Mouse (Mus musculus): ENCODE data around the gene Esx1. TPM values are rescaled to one million over a fixed set of nuclear protein-coding genes. Genes with fewer than 3 reads are reported as not detected.

Gene Esx1
- not detected in 2 replicates for polyA plus RNA-seq (2011; ENCODE audit: insufficient read length, low read depth, missing spikeins)

- H3K4me3 ChIP-seq (ENCODE audit: insufficient read depth, low read length): no peak within 1 kb of the TSS
- no peak for TF ChIP-seq POLR2A (IDR thresholded peaks at IDR 0.05; ENCODE audit: low read depth, low read length)
- TF ChIP-seq CTCF (IDR thresholded peaks at IDR 0.05; ENCODE audit: borderline replicate concordance, insufficient read depth, low read length): no peak
- no peaks in the 10 kb centered on the region for H3K4me1 ChIP-seq (ENCODE audit: control insufficient read depth, insufficient read depth, low read length)
- no peak within 1 kb of the TSS for H3K27ac ChIP-seq (ENCODE audit: insufficient read depth, low read length)
Measured at GRCm38 (mm10) chrX:137121718-137122117, at the start of gene Esx1. Gene Esx1, minus strand, starts transcription at chrX:137122083.

- no peak for TF ChIP-seq POLR2A (IDR thresholded peaks at IDR 0.05; ENCODE audit: low read depth, low read length)
- no peak for TF ChIP-seq CTCF (IDR thresholded peaks at IDR 0.05; ENCODE audit: borderline replicate concordance, insufficient read depth, low read length)
- Histone ChIP-seq H3K4me1 (ENCODE audit: control insufficient read depth, insufficient read depth, low read length) (no peaks in the 10 kb centered on the region), H3K4me3 (ENCODE audit: insufficient read depth, low read length) (no peak overlapping the region), H3K27ac (ENCODE audit: insufficient read depth, low read length) (no peak overlapping the region)
Measured at GRCm38 (mm10) chrX:137170021-137170420, 48.1 kb upstream of the Esx1 start.

- no peak overlapping the region for H3K27ac ChIP-seq (ENCODE audit: insufficient read depth, low read length)
- TF ChIP-seq POLR2A (IDR thresholded peaks at IDR 0.05; ENCODE audit: low read depth, low read length) (no peak), CTCF (IDR thresholded peaks at IDR 0.05; ENCODE audit: borderline replicate concordance, insufficient read depth, low read length) (no peak)
- no peaks in the 10 kb centered on the region for H3K4me1 ChIP-seq (ENCODE audit: control insufficient read depth, insufficient read depth, low read length)
- H3K4me3 ChIP-seq (ENCODE audit: insufficient read depth, low read length): no peak overlapping the region
Measured at GRCm38 (mm10) chrX:137167658-137168057, 45.8 kb upstream of the Esx1 start.

- no peak overlapping the region for H3K27ac ChIP-seq (ENCODE audit: insufficient read depth, low read length)
- no peak overlapping the region for H3K4me3 ChIP-seq (ENCODE audit: insufficient read depth, low read length)
- TF ChIP-seq POLR2A (IDR thresholded peaks at IDR 0.05; ENCODE audit: low read depth, low read length) (no peak), CTCF (IDR thresholded peaks at IDR 0.05; ENCODE audit: borderline replicate concordance, insufficient read depth, low read length) (no peak)
- H3K4me1 ChIP-seq (ENCODE audit: control insufficient read depth, insufficient read depth, low read length): no peaks in the 10 kb centered on the region
Measured at GRCm38 (mm10) chrX:137165621-137166020, 43.7 kb upstream of the Esx1 start.

GRCm38 (mm10) chrX:137162700-137163099 lies 40.8 kb upstream of the Esx1 start:
- Histone ChIP-seq H3K27ac (ENCODE audit: insufficient read depth, low read length) (no peak overlapping the region), H3K4me3 (ENCODE audit: insufficient read depth, low read length) (no peak overlapping the region), H3K4me1 (ENCODE audit: control insufficient read depth, insufficient read depth, low read length) (no peaks in the 10 kb centered on the region)
- TF ChIP-seq CTCF (IDR thresholded peaks at IDR 0.05; ENCODE audit: borderline replicate concordance, insufficient read depth, low read length) (no peak), POLR2A (IDR thresholded peaks at IDR 0.05; ENCODE audit: low read depth, low read length) (no peak)

GRCm38 (mm10) chrX:137160971-137161370 lies 39.1 kb upstream of the Esx1 start:
- Histone ChIP-seq H3K4me1 (ENCODE audit: control insufficient read depth, insufficient read depth, low read length) (no peaks in the 10 kb centered on the region), H3K27ac (ENCODE audit: insufficient read depth, low read length) (no peak overlapping the region), H3K4me3 (ENCODE audit: insufficient read depth, low read length) (no peak overlapping the region)
- TF ChIP-seq POLR2A (IDR thresholded peaks at IDR 0.05; ENCODE audit: low read depth, low read length) (no peak), CTCF (IDR thresholded peaks at IDR 0.05; ENCODE audit: borderline replicate concordance, insufficient read depth, low read length) (no peak)

GRCm38 (mm10) chrX:137149050-137149449 lies 27.2 kb upstream of the Esx1 start:
- Histone ChIP-seq H3K4me1 (ENCODE audit: control insufficient read depth, insufficient read depth, low read length) (no peaks in the 10 kb centered on the region), H3K27ac (ENCODE audit: insufficient read depth, low read length) (no peak overlapping the region), H3K4me3 (ENCODE audit: insufficient read depth, low read length) (no peak overlapping the region)
- TF ChIP-seq POLR2A (IDR thresholded peaks at IDR 0.05; ENCODE audit: low read depth, low read length): no peak
- TF ChIP-seq CTCF (IDR thresholded peaks at IDR 0.05; ENCODE audit: borderline replicate concordance, insufficient read depth, low read length): no peak

- no peaks in the 10 kb centered on the region for H3K4me1 ChIP-seq (ENCODE audit: control insufficient read depth, insufficient read depth, low read length)
- TF ChIP-seq POLR2A (IDR thresholded peaks at IDR 0.05; ENCODE audit: low read depth, low read length) (no peak), CTCF (IDR thresholded peaks at IDR 0.05; ENCODE audit: borderline replicate concordance, insufficient read depth, low read length) (no peak)
- no peak overlapping the region for H3K4me3 ChIP-seq (ENCODE audit: insufficient read depth, low read length)
Measured at GRCm38 (mm10) chrX:137144674-137145073, 22.8 kb upstream of the Esx1 start.

GRCm38 (mm10) chrX:137143726-137144125 lies 21.8 kb upstream of the Esx1 start:
- no peak overlapping the region for H3K4me3 ChIP-seq (ENCODE audit: insufficient read depth, low read length)
- no peak for TF ChIP-seq CTCF (IDR thresholded peaks at IDR 0.05; ENCODE audit: borderline replicate concordance, insufficient read depth, low read length)
- TF ChIP-seq POLR2A (IDR thresholded peaks at IDR 0.05; ENCODE audit: low read depth, low read length): no peak
- no peaks in the 10 kb centered on the region for H3K4me1 ChIP-seq (ENCODE audit: control insufficient read depth, insufficient read depth, low read length)
- no peak overlapping the region for H3K27ac ChIP-seq (ENCODE audit: insufficient read depth, low read length)

More at GRCm38 (mm10) chrX:137144674-137145073, 22.8 kb upstream of the Esx1 start:
- no peak overlapping the region for H3K27ac ChIP-seq (ENCODE audit: insufficient read depth, low read length)

GRCm38 (mm10) chrX:137142546-137142945 lies 20.7 kb upstream of the Esx1 start:
- H3K4me1 ChIP-seq (ENCODE audit: control insufficient read depth, insufficient read depth, low read length): no peaks in the 10 kb centered on the region
- H3K4me3 ChIP-seq (ENCODE audit: insufficient read depth, low read length): no peak overlapping the region
- no peak overlapping the region for H3K27ac ChIP-seq (ENCODE audit: insufficient read depth, low read length)
- TF ChIP-seq CTCF (IDR thresholded peaks at IDR 0.05; ENCODE audit: borderline replicate concordance, insufficient read depth, low read length) (no peak), POLR2A (IDR thresholded peaks at IDR 0.05; ENCODE audit: low read depth, low read length) (no peak)

GRCm38 (mm10) chrX:137141669-137142068 lies 19.8 kb upstream of the Esx1 start:
- no peak overlapping the region for H3K27ac ChIP-seq (ENCODE audit: insufficient read depth, low read length)
- H3K4me3 ChIP-seq (ENCODE audit: insufficient read depth, low read length): no peak overlapping the region
- no peaks in the 10 kb centered on the region for H3K4me1 ChIP-seq (ENCODE audit: control insufficient read depth, insufficient read depth, low read length)
- peak; percentile 61; the same call in 1 of the 2 replicates for TF ChIP-seq CTCF (IDR thresholded peaks at IDR 0.05; ENCODE audit: borderline replicate concordance, insufficient read depth, low read length)
- no peak for TF ChIP-seq POLR2A (IDR thresholded peaks at IDR 0.05; ENCODE audit: low read depth, low read length)
